Comparison of ENCODE assay signal across 31 mouse cellular contexts in the genomic region with DNA sequence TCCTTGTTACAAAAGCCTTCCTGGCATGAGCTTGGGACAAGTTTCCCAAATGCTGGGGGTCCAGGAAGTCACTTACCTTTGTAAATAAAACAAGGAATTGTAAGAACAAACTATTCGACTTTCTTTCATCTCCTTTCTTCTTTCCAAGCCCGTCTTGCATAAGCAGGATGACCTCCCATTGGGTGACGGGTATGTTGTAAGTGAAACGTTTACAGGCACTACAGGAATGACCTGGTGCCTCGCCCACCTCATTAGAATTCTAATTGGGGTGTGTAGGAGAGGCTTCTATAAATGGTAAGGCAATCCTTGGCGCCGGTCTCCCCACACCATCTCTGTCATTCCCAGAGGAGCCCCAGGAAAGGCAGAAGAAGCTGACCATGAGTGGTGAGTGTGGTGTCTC. TPM values are rescaled to one million over a fixed set of nuclear protein-coding genes. Genes with fewer than 3 reads are reported as not detected.
"Had no signal": no experiment of that assay in that cellular context is flagged by ENCODE, and none has a peak within 500 bp of the region (broad histone marks: within the 10 kb centered on the region; RNA-seq: fewer than 3 reads in every experiment).

A gene (plus strand): TSS at position 324 of the 400 bp plus-strand sequence.

- H3K4me2 ChIP-seq: heart, embryonic 11.5 days; hindbrain, embryonic 12.5 days; hindbrain, embryonic 14.5 days; intestine, embryonic 15.5 days; limb, embryonic 13.5 days; liver, embryonic 11.5 days; liver, embryonic 13.5 days; liver, embryonic 15.5 days had no signal

- ATAC-seq: hindbrain, embryonic 16.5 days; inflammation-experienced regulatory T-cells, adult 6 months; intestine, embryonic 15.5 days; intestine, postnatal 0 days had no signal

- H3K27me3 ChIP-seq: hindbrain, embryonic 12.5 days; intestine, embryonic 15.5 days; limb, embryonic 13.5 days; liver, embryonic 13.5 days; liver, embryonic 15.5 days had no signal

- H3K4me1 ChIP-seq: hindbrain, embryonic 10.5 days; hindbrain, embryonic 12.5 days; intestine, embryonic 15.5 days; limb, embryonic 13.5 days; liver, embryonic 13.5 days; liver, embryonic 15.5 days had no signal

- DNase-seq: gastrocnemius, adult 2 months; gastrocnemius, postnatal 10 days; gastrocnemius, postnatal 25 days; heart, adult 2 months; heart, postnatal 10 days; heart, postnatal 4 days; kidney, adult 18-20 months; kidney, adult 8-10 months; kidney, postnatal 10 days; kidney, postnatal 25 days; kidney, postnatal 4 days; layer of hippocampus, postnatal 36 days; liver; liver, embryonic 13.5 days had no signal

- H3K4me3 ChIP-seq: gastrocnemius, adult 2 months; heart, adult 2 months; hindbrain, embryonic 10.5 days; hindbrain, embryonic 12.5 days; intestine, embryonic 15.5 days; layer of hippocampus, adult 2 months; left cerebral cortex, adult 2 months; limb, embryonic 13.5 days; liver, embryonic 13.5 days; liver, embryonic 15.5 days had no signal

- H3K27ac ChIP-seq: gastrocnemius, adult 2 months; heart, adult 2 months; hindbrain, embryonic 10.5 days; hindbrain, embryonic 12.5 days; hindbrain, embryonic 14.5 days; intestine, embryonic 15.5 days; layer of hippocampus, adult 2 months; left cerebral cortex, adult 2 months; limb, embryonic 13.5 days; liver, embryonic 13.5 days; liver, embryonic 15.5 days had no signal

- H3K9me3 ChIP-seq: hindbrain, embryonic 10.5 days; hindbrain, embryonic 12.5 days; intestine, embryonic 15.5 days; limb, embryonic 13.5 days; liver, embryonic 13.5 days; liver, embryonic 15.5 days had no signal

- H3K36me3 ChIP-seq: hindbrain, embryonic 10.5 days; hindbrain, embryonic 12.5 days; intestine, embryonic 15.5 days; limb, embryonic 13.5 days; liver, embryonic 13.5 days; liver, embryonic 15.5 days had no signal

- H3K9ac ChIP-seq: hindbrain, embryonic 12.5 days; hindbrain, embryonic 14.5 days; intestine, embryonic 15.5 days; limb, embryonic 13.5 days; liver, embryonic 13.5 days; liver, embryonic 15.5 days had no signal

RNA-seq across cellular contexts. Expression of the gene that starts here (rescaled TPM):
- polyA plus RNA-seq: heart, embryonic 11.5 days; heart, embryonic 14.5 days; heart, embryonic 16.5 days; hindbrain, embryonic 10.5 days; hindbrain, embryonic 12.5 days; hindbrain, embryonic 16.5 days; inflammation-experienced regulatory T-cells, adult 6 months; intestine, embryonic 15.5 days; kidney, embryonic 14.5 days; kidney, embryonic 16.5 days; liver, embryonic 11.5 days; liver, embryonic 13.5 days; liver, embryonic 15.5 days had no signal
